In the genomic region with DNA sequence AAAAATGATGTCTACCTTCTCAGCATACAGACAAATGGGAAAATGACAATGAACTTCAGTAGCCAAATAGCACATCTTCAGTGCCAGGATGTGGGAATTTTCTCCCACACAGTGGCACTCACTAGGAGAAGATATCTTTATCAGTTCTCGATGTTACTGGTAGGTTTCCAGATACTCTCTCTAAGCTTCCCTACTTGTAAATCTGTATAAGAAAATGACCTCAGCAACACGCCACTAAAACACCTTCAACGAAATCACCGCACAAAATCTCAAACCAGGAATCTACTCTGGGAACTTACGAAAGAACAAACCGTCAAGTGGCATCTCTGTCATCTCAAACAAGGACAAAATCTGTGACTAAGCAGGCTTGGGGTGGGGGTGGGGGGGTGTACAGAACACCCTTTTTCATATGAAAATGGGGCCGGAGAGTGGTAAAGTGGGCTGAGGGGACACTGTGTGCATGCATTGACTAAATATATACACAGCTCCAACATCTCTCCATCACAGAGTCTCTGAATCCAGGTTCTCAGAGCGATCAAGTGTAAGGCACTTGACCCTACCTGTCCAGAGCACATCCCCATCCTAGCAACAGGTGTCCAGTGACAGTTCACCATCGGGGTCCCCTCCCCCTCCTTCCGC, we compare ENCODE assay signal across 8 mouse cellular contexts.
A peak's percentile ranks its signal among the peaks of the same experiment; 100 is the strongest.
DNase-seq lines count a peak whose midpoint lies in the region; ATAC-seq and TF ChIP-seq lines count a peak whose summit lies in the region.

No protein-coding gene starts in this region.

- DNase-seq in lung, embryonic 14.5 days: no peak
- no peak for DNase-seq in lung, postnatal 36 days
- DNase-seq in embryonic facial prominence, embryonic 11.5 days (ENCODE audit: low spot score): no peak
- DNase-seq in ovary, adult 18-20 months (ENCODE audit: low spot score): no peak
- no peak for DNase-seq in cerebellum, postnatal 36 days
- no peak for DNase-seq in left cerebral cortex, postnatal 4 days

- 26% methylated on average over 10 of the region's 10 CpGs for WGBS in lung, embryonic 14.5 days
- WGBS in embryonic facial prominence, embryonic 11.5 days: 52% methylated on average over 10 of the region's 10 CpGs
- 31% methylated on average over 10 of the region's 10 CpGs for WGBS in intestine, embryonic 15.5 days
- WGBS in neural tube, embryonic 15.5 days: 45% methylated on average over 10 of the region's 10 CpGs

- intact Hi-C loops in left cerebral cortex, postnatal 4 days (cut with DNase I): no loop called here

- no peaks in the 10 kb centered on the region for H3K9me3 ChIP-seq in lung, embryonic 14.5 days (ENCODE audit: low read depth, low read length)
- no peaks in the 10 kb centered on the region for H3K9me3 ChIP-seq in embryonic facial prominence, embryonic 11.5 days (replicated peaks; ENCODE audit: control insufficient read depth, low read length)
- H3K9me3 ChIP-seq in intestine, embryonic 15.5 days: no peaks in the 10 kb centered on the region
- H3K9me3 ChIP-seq in neural tube, embryonic 15.5 days (replicated peaks): no peaks in the 10 kb centered on the region

- H3K4me1 ChIP-seq in lung, embryonic 14.5 days (ENCODE audit: insufficient read depth): no peaks in the 10 kb centered on the region
- no peaks in the 10 kb centered on the region for H3K4me1 ChIP-seq in embryonic facial prominence, embryonic 11.5 days (ENCODE audit: control insufficient read depth, insufficient read depth, low read length)
- H3K4me1 ChIP-seq in intestine, embryonic 15.5 days (replicated peaks): no peaks in the 10 kb centered on the region
- peaks cover 33% of the 10 kb centered on the region for H3K4me1 ChIP-seq in neural tube, embryonic 15.5 days

- peak overlapping the region; percentile 50; the same call in 1 of the 2 replicates for H3K27ac ChIP-seq in lung, embryonic 14.5 days (ENCODE audit: low read depth)
- no peak overlapping the region for H3K27ac ChIP-seq in embryonic facial prominence, embryonic 11.5 days (replicated peaks; ENCODE audit: low read depth, low read length)
- H3K27ac ChIP-seq in intestine, embryonic 15.5 days: peak overlapping the region; percentile 60; the same call in 1 of the 2 replicates
- H3K27ac ChIP-seq in neural tube, embryonic 15.5 days (replicated peaks): peak overlapping the region; percentile 86

- H3K36me3 ChIP-seq in lung, embryonic 14.5 days (ENCODE audit: insufficient read depth): no peaks in the 10 kb centered on the region
- no peaks in the 10 kb centered on the region for H3K36me3 ChIP-seq in embryonic facial prominence, embryonic 11.5 days (replicated peaks; ENCODE audit: control insufficient read depth, insufficient read depth, low read depth, low read length)
- H3K36me3 ChIP-seq in intestine, embryonic 15.5 days: no peaks in the 10 kb centered on the region
- no peaks in the 10 kb centered on the region for H3K36me3 ChIP-seq in neural tube, embryonic 15.5 days

- no peak for ATAC-seq in lung, embryonic 14.5 days (ENCODE audit: insufficient read depth)
- peak; percentile 53 for ATAC-seq in embryonic facial prominence, embryonic 11.5 days (replicated peaks; ENCODE audit: insufficient number of reproducible peaks, low FRiP score, low TSS enrichment, low read depth)
- ATAC-seq in intestine, embryonic 15.5 days: no peak
- ATAC-seq in neural tube, embryonic 15.5 days (ENCODE audit: low FRiP score): peak; percentile 71

- H3K4me3 ChIP-seq in lung, embryonic 14.5 days (ENCODE audit: low read depth, low read length): peak overlapping the region; percentile 94
- H3K4me3 ChIP-seq in embryonic facial prominence, embryonic 11.5 days (ENCODE audit: low read depth, low read length): peak overlapping the region; percentile 63
- peak overlapping the region; percentile 69 for H3K4me3 ChIP-seq in intestine, embryonic 15.5 days (replicated peaks)
- peak overlapping the region; percentile 66 for H3K4me3 ChIP-seq in neural tube, embryonic 15.5 days (replicated peaks)

- TF ChIP-seq CTCF in lung, embryonic 14.5 days (IDR thresholded peaks at IDR 0.05; ENCODE audit: low read depth): no peak

- no peaks in the 10 kb centered on the region for H3K27me3 ChIP-seq in lung, embryonic 14.5 days (ENCODE audit: insufficient read depth, low read length)
- H3K27me3 ChIP-seq in embryonic facial prominence, embryonic 11.5 days (ENCODE audit: control insufficient read depth, insufficient read depth, low read length): no peaks in the 10 kb centered on the region
- no peaks in the 10 kb centered on the region for H3K27me3 ChIP-seq in intestine, embryonic 15.5 days (replicated peaks)
- H3K27me3 ChIP-seq in neural tube, embryonic 15.5 days (replicated peaks): no peaks in the 10 kb centered on the region

- H3K9ac ChIP-seq in lung, embryonic 14.5 days: peak overlapping the region; percentile 90
- H3K9ac ChIP-seq in embryonic facial prominence, embryonic 11.5 days (replicated peaks; ENCODE audit: low read length): peak overlapping the region; percentile 75
- peak overlapping the region; percentile 75 for H3K9ac ChIP-seq in intestine, embryonic 15.5 days
- peak overlapping the region; percentile 86 for H3K9ac ChIP-seq in neural tube, embryonic 15.5 days (replicated peaks)

- H3K4me2 ChIP-seq in lung, embryonic 14.5 days: peak overlapping the region; percentile 90
- H3K4me2 ChIP-seq in embryonic facial prominence, embryonic 11.5 days (ENCODE audit: low read depth, low read length): peak overlapping the region; percentile 89
- peak overlapping the region; percentile 86 for H3K4me2 ChIP-seq in intestine, embryonic 15.5 days (replicated peaks)
- peak overlapping the region; percentile 65 for H3K4me2 ChIP-seq in neural tube, embryonic 15.5 days

Comparison
In these comparisons a context has a peak if more than half of its experiments do, and no peak if none do; other contexts are left out.
1. ATAC-seq: peak in embryonic facial prominence, embryonic 11.5 days (single experiment) and neural tube, embryonic 15.5 days (single experiment); none in lung, embryonic 14.5 days (single experiment) and intestine, embryonic 15.5 days (single experiment).
2. Peak in every context shown above with its lines, with median percentiles within 50 percentile points of each other: H3K4me2 ChIP-seq, H3K4me3 ChIP-seq and H3K9ac ChIP-seq.